Mouse (Mus musculus) heart, embryonic 16.5 days (tissue): ENCODE results near the gene Adgrf3. TPM values are rescaled to one million over a fixed set of nuclear protein-coding genes. Genes with fewer than 3 reads are reported as not detected.

Experiments used
- ATAC-seq: fragments of 200-750 bp; cut with Nextera tagmentation; replicated peaks from 2 replicates; pipeline ENCODE4 v1.8.0; 2017; ENCODE audit warnings: moderate number of reproducible peaks; ENCODE audit not compliant: insufficient read depth, low FRiP score; ENCODE audit errors: extremely low read depth
- H3K27ac ChIP-seq: fragments of 300-500 bp; sonication (generic); 2 replicates; pipeline ENCODE4 v1.5.1; 2014; ENCODE audit warnings: mild to moderate bottlenecking, low read length, control low read depth, moderate library complexity
- H3K27me3 ChIP-seq: fragments of 300-500 bp; sonication (generic); 2 replicates; pipeline ENCODE4 v1.6.1; 2014; ENCODE audit warnings: low read length, mixed read lengths; ENCODE audit not compliant: control insufficient read depth, insufficient read depth
- H3K36me3 ChIP-seq: fragments of 300-500 bp; sonication (generic); 2 replicates; pipeline ENCODE4 v1.6.1; 2014; ENCODE audit not compliant: control insufficient read depth, insufficient read depth
- H3K4me1 ChIP-seq: fragments of 300-500 bp; sonication (generic); 2 replicates; pipeline ENCODE4 v1.6.1; 2014; ENCODE audit warnings: low read length, mixed read lengths; ENCODE audit not compliant: control insufficient read depth, insufficient read depth
- H3K4me2 ChIP-seq: fragments of 300-500 bp; sonication (generic); 2 replicates; pipeline ENCODE4 v1.6.1; 2014; ENCODE audit warnings: low read depth, mild to moderate bottlenecking, control low read depth, low read length
- H3K4me3 ChIP-seq: fragments of 300-500 bp; sonication (generic); 2 replicates; pipeline ENCODE4 v1.5.1; 2014; ENCODE audit warnings: mild to moderate bottlenecking, control low read depth, low read length
- H3K9ac ChIP-seq: fragments of 300-500 bp; sonication (generic); 2 replicates; pipeline ENCODE4 v1.6.1; 2014; ENCODE audit warnings: low read length, control low read depth
- H3K9me3 ChIP-seq: fragments of 300-500 bp; sonication (generic); replicated peaks from 2 replicates; pipeline ENCODE4 v1.6.1; 2016; ENCODE audit warnings: low read length; ENCODE audit not compliant: control insufficient read depth
- WGBS: fragments of 180-500 bp; shearing (Covaris S2); extraction: QIAGEN DNeasy Blood & Tissue Kit; methylation state at CpG from one replicate; pipeline ENCODE4 v1.1.7; 2014; 5-methylcytosine and 5-hydroxymethylcytosine counted together
- polyA plus RNA-seq: library from polyadenylated mRNA; unstranded; fragments of >200 nt; fragmentation: Nextera tagmentation; extraction: Ambion mirVana; gene quantifications from 2 replicates; pipeline ENCODE4 v1.2.1, GENCODE M21; 2015

Gene Adgrf3
- polyA plus RNA-seq, 1 experiment from 2014 or later: 0.33 TPM

GRCm38 (mm10) chr5:30233042-30233441, 27.5 kb upstream of the Adgrf3 start:
- peak overlapping the region; percentile 79 for H3K9ac ChIP-seq
- peak overlapping the region; percentile 74 for H3K4me3 ChIP-seq
- H3K27me3 ChIP-seq: no peaks in the 10 kb centered on the region
- peak overlapping the region; percentile 91 for H3K4me2 ChIP-seq
- H3K9me3 ChIP-seq: no peaks in the 10 kb centered on the region
- peaks cover 3% of the 10 kb centered on the region; the same call in 1 of the 2 replicates for H3K36me3 ChIP-seq
- ATAC-seq: no peak
- whole genome bisulfite sequencing: 1% methylated on average over 15 of the region's 15 CpGs
- H3K27ac ChIP-seq: peak overlapping the region; percentile 87
- H3K4me1 ChIP-seq: peaks cover 19% of the 10 kb centered on the region

- Histone ChIP-seq H3K9ac (peak within 1 kb of the TSS; percentile 79), H3K9me3 (no peaks in the 10 kb centered on the region), H3K4me1 (peaks cover 19% of the 10 kb centered on the region), H3K36me3 (peaks cover 3% of the 10 kb centered on the region; the same call in 1 of the 2 replicates), H3K27ac (peak within 1 kb of the TSS; percentile 87), H3K27me3 (no peaks in the 10 kb centered on the region), H3K4me2 (peak within 1 kb of the TSS; percentile 91), H3K4me3 (peak within 1 kb of the TSS; percentile 74)
- WGBS: 1% methylated on average over 71 of the region's 71 CpGs
- ATAC-seq: peak; percentile 100
Observed at GRCm38 (mm10) chr5:30232271-30232971, 26.9 kb upstream of the Adgrf3 start, which contains the start of gene Selenoi. Selenoi (plus strand) TSS chr5:30232581.

GRCm38 (mm10) chr5:30231891-30232270, 26.4 kb upstream of the Adgrf3 start:
- H3K9ac ChIP-seq: peak overlapping the region; percentile 60
- H3K4me2 ChIP-seq: peak overlapping the region; percentile 67
- 47% methylated on average over 16 of the region's 16 CpGs for WGBS
- peaks cover 3% of the 10 kb centered on the region; the same call in 1 of the 2 replicates for H3K36me3 ChIP-seq
- H3K27me3 ChIP-seq: no peaks in the 10 kb centered on the region
- ATAC-seq: no peak
- H3K27ac ChIP-seq: peak overlapping the region; percentile 29
- H3K4me1 ChIP-seq: peaks cover 19% of the 10 kb centered on the region
- H3K4me3 ChIP-seq: peak overlapping the region; percentile 74
- no peaks in the 10 kb centered on the region for H3K9me3 ChIP-seq

- no peaks in the 10 kb centered on the region for H3K9me3 ChIP-seq
- peaks cover 19% of the 10 kb centered on the region for H3K4me1 ChIP-seq
- H3K9ac ChIP-seq: no peak overlapping the region
- H3K4me3 ChIP-seq: no peak overlapping the region
- no peak for ATAC-seq
- no peaks in the 10 kb centered on the region for H3K27me3 ChIP-seq
- H3K27ac ChIP-seq: no peak overlapping the region
- 78% methylated on average over 4 of the region's 4 CpGs for WGBS
- peaks cover 3% of the 10 kb centered on the region; the same call in 1 of the 2 replicates for H3K36me3 ChIP-seq
- H3K4me2 ChIP-seq: no peak overlapping the region
Observed at GRCm38 (mm10) chr5:30230901-30231300, 25.4 kb upstream of the Adgrf3 start.

GRCm38 (mm10) chr5:30222681-30223080, 17.2 kb upstream of the Adgrf3 start:
- Histone ChIP-seq H3K27ac (no peak overlapping the region), H3K36me3 (peaks cover 3% of the 10 kb centered on the region; the same call in 1 of the 2 replicates), H3K4me3 (no peak overlapping the region), H3K4me2 (no peak overlapping the region), H3K27me3 (no peaks in the 10 kb centered on the region), H3K4me1 (no peaks in the 10 kb centered on the region), H3K9ac (no peak overlapping the region), H3K9me3 (no peaks in the 10 kb centered on the region)
- 96% methylated on average over 8 of the region's 8 CpGs for WGBS
- no peak for ATAC-seq

GRCm38 (mm10) chr5:30220666-30221065, 15.1 kb upstream of the Adgrf3 start:
- peaks cover 3% of the 10 kb centered on the region; the same call in 1 of the 2 replicates for H3K36me3 ChIP-seq
- no peaks in the 10 kb centered on the region; the same call in 1 of the 2 replicates for H3K27me3 ChIP-seq
- no peak overlapping the region for H3K27ac ChIP-seq
- no peaks in the 10 kb centered on the region for H3K9me3 ChIP-seq
- no peak overlapping the region for H3K9ac ChIP-seq
- H3K4me1 ChIP-seq: no peaks in the 10 kb centered on the region
- no peak overlapping the region for H3K4me2 ChIP-seq
- 89% methylated on average over 8 of the region's 8 CpGs for WGBS
- H3K4me3 ChIP-seq: no peak overlapping the region
- ATAC-seq: no peak

GRCm38 (mm10) chr5:30219715-30220114, 14.2 kb upstream of the Adgrf3 start:
- no peaks in the 10 kb centered on the region; the same call in 1 of the 2 replicates for H3K27me3 ChIP-seq
- no peak for ATAC-seq
- peaks cover 3% of the 10 kb centered on the region; the same call in 1 of the 2 replicates for H3K36me3 ChIP-seq
- no peak overlapping the region for H3K27ac ChIP-seq
- H3K4me3 ChIP-seq: no peak overlapping the region
- WGBS: 89% methylated on average over 2 of the region's 2 CpGs
- H3K9ac ChIP-seq: no peak overlapping the region
- H3K9me3 ChIP-seq: no peaks in the 10 kb centered on the region
- no peak overlapping the region for H3K4me2 ChIP-seq
- no peaks in the 10 kb centered on the region for H3K4me1 ChIP-seq

- Histone ChIP-seq H3K4me2 (no peak overlapping the region), H3K36me3 (no peaks in the 10 kb centered on the region), H3K27me3 (no peaks in the 10 kb centered on the region; the same call in 1 of the 2 replicates), H3K9me3 (no peaks in the 10 kb centered on the region), H3K27ac (no peak overlapping the region), H3K4me1 (no peaks in the 10 kb centered on the region), H3K9ac (no peak overlapping the region), H3K4me3 (no peak overlapping the region)
- WGBS: 66% methylated on average over 5 of the region's 5 CpGs
- ATAC-seq: no peak
Observed at GRCm38 (mm10) chr5:30215970-30216369, 10.4 kb upstream of the Adgrf3 start.

- H3K4me1 ChIP-seq: peaks cover 3% of the 10 kb centered on the region; the same call in 1 of the 2 replicates
- H3K4me3 ChIP-seq: no peak overlapping the region
- H3K27me3 ChIP-seq: no peaks in the 10 kb centered on the region; the same call in 1 of the 2 replicates
- no peak overlapping the region for H3K27ac ChIP-seq
- H3K4me2 ChIP-seq: no peak overlapping the region
- 7% methylated on average over 4 of the region's 4 CpGs for WGBS
- no peaks in the 10 kb centered on the region for H3K36me3 ChIP-seq
- no peaks in the 10 kb centered on the region for H3K9me3 ChIP-seq
- H3K9ac ChIP-seq: no peak overlapping the region
- no peak for ATAC-seq
Observed at GRCm38 (mm10) chr5:30214889-30215288, 9.4 kb upstream of the Adgrf3 start.
